Mouse (Mus musculus) layer of hippocampus, adult 9-11 months (tissue): Measurements from ENCODE around the gene Mamstr.
"Not testable (repeated sequence)": the region's sequence is repeated elsewhere in the genome, so short reads cannot be mapped to it uniquely, and the experiment has no call there.

Experiments used
- DNase-seq: peaks from one replicate; pipeline ENCODE4 v3.0.0; 2022

The Mamstr gene

GRCm38 (mm10) chr7:45630064-45630907, 9.5 kb upstream of the Mamstr start:
- DNase-seq: no peak

- no peak for DNase-seq
These were observed 7.3 kb upstream of the Mamstr start for GRCm38 (mm10) chr7:45632499-45632898.

- DNase-seq: no peak
These were observed 4.7 kb upstream of the Mamstr start for GRCm38 (mm10) chr7:45634946-45635681.

GRCm38 (mm10) chr7:45635711-45636688, 3.8 kb upstream of the Mamstr start:
- DNase-seq: no peak

GRCm38 (mm10) chr7:45637710-45638109, 2.1 kb upstream of the Mamstr start:
- no peak for DNase-seq

- DNase-seq: peak; percentile 98
These were observed 965 bp upstream of the Mamstr start for GRCm38 (mm10) chr7:45638623-45639401.

GRCm38 (mm10) chr7:45640191-45640957, 597 bp downstream of the Mamstr start:
- no peak for DNase-seq

GRCm38 (mm10) chr7:45641391-45642040, 1.7 kb downstream of the Mamstr start:
- DNase-seq: no peak

- no peak for DNase-seq
These were observed 2.3 kb downstream of the Mamstr start for GRCm38 (mm10) chr7:45642083-45642482.

- DNase-seq: no peak
These were observed 2.9 kb downstream of the Mamstr start for GRCm38 (mm10) chr7:45642503-45643255.

- peak; percentile 96 for DNase-seq
These were observed 3.8 kb downstream of the Mamstr start for GRCm38 (mm10) chr7:45643441-45644178.

GRCm38 (mm10) chr7:45644183-45644582, 4.4 kb downstream of the Mamstr start:
- peak; percentile 76 for DNase-seq

GRCm38 (mm10) chr7:45644872-45645590, 5.3 kb downstream of the Mamstr start:
- no peak for DNase-seq

GRCm38 (mm10) chr7:45645591-45645971, 5.8 kb downstream of the Mamstr start:
- DNase-seq: no peak

- DNase-seq: no peak
These were observed 6.9 kb downstream of the Mamstr start for GRCm38 (mm10) chr7:45646671-45647070.

GRCm38 (mm10) chr7:45649351-45649750, 9.6 kb downstream of the Mamstr start:
- no peak for DNase-seq

GRCm38 (mm10) chr7:45650484-45650883, 10.7 kb downstream of the Mamstr start:
- DNase-seq: not testable (repeated sequence)

- DNase-seq: no peak
These were observed 14.8 kb downstream of the Mamstr start for GRCm38 (mm10) chr7:45654424-45655047.
